Mouse (Mus musculus): Measurements from ENCODE around the gene Zdhhc15. TPM values are rescaled to one million over a fixed set of nuclear protein-coding genes. Genes with fewer than 3 reads are reported as not detected.

Zdhhc15 gene
- polyA plus RNA-seq, 1 experiment: 6.9 TPM

GRCm38 (mm10) chrX:104489626-104490355, 181.1 kb downstream of the Zdhhc15 start:
- no peaks in the 10 kb centered on the region for H3K27me3 ChIP-seq (ENCODE audit: control insufficient read depth, insufficient read depth, low read length, poor library complexity, severe bottlenecking)
- no peaks in the 10 kb centered on the region for H3K4me1 ChIP-seq (ENCODE audit: control insufficient read depth, insufficient read depth, low read length)
- no peak for TF ChIP-seq POLR2A (IDR thresholded peaks at IDR 0.05; ENCODE audit: insufficient read depth, low read length)
- no peak for TF ChIP-seq EP300 (IDR thresholded peaks at IDR 0.05; ENCODE audit: insufficient read depth, low read depth, low read length)
- no peak for TF ChIP-seq CTCF (IDR thresholded peaks at IDR 0.05; ENCODE audit: low read depth, low read length)

GRCm38 (mm10) chrX:104488870-104489467, 181.9 kb downstream of the Zdhhc15 start:
- Histone ChIP-seq H3K4me1 (ENCODE audit: control insufficient read depth, insufficient read depth, low read length) (no peaks in the 10 kb centered on the region), H3K9me3 (replicated peaks; ENCODE audit: control insufficient read depth, insufficient read depth, low read length, poor library complexity, severe bottlenecking) (no peaks in the 10 kb centered on the region), H3K36me3 (ENCODE audit: control insufficient read depth, insufficient read depth, low read length, poor library complexity, severe bottlenecking) (no peaks in the 10 kb centered on the region), H3K9ac (ENCODE audit: low read depth, poor library complexity, severe bottlenecking) (no peak overlapping the region), H3K4me3 (ENCODE audit: low read depth, low read length) (no peak overlapping the region), H3K27me3 (ENCODE audit: control insufficient read depth, insufficient read depth, low read length, poor library complexity, severe bottlenecking) (no peaks in the 10 kb centered on the region), H3K27ac (ENCODE audit: insufficient read depth, low read length) (no peak overlapping the region)
- TF ChIP-seq POLR2A (IDR thresholded peaks at IDR 0.05; ENCODE audit: insufficient read depth, low read length): no peak
- TF ChIP-seq EP300 (IDR thresholded peaks at IDR 0.05; ENCODE audit: insufficient read depth, low read depth, low read length): no peak
- TF ChIP-seq CTCF (IDR thresholded peaks at IDR 0.05; ENCODE audit: low read depth, low read length): no peak

More at GRCm38 (mm10) chrX:104489626-104490355, 181.1 kb downstream of the Zdhhc15 start:
- Histone ChIP-seq H3K9me3 (replicated peaks; ENCODE audit: control insufficient read depth, insufficient read depth, low read length, poor library complexity, severe bottlenecking) (no peaks in the 10 kb centered on the region), H3K9ac (ENCODE audit: low read depth, poor library complexity, severe bottlenecking) (no peak overlapping the region), H3K36me3 (ENCODE audit: control insufficient read depth, insufficient read depth, low read length, poor library complexity, severe bottlenecking) (no peaks in the 10 kb centered on the region), H3K4me3 (ENCODE audit: low read depth, low read length) (no peak overlapping the region), H3K27ac (ENCODE audit: insufficient read depth, low read length) (no peak overlapping the region)

- Histone ChIP-seq H3K9me3 (replicated peaks; ENCODE audit: control insufficient read depth, insufficient read depth, low read length, poor library complexity, severe bottlenecking) (no peaks in the 10 kb centered on the region), H3K4me1 (ENCODE audit: control insufficient read depth, insufficient read depth, low read length) (no peaks in the 10 kb centered on the region), H3K9ac (ENCODE audit: low read depth, poor library complexity, severe bottlenecking) (no peak overlapping the region), H3K27ac (ENCODE audit: insufficient read depth, low read length) (no peak overlapping the region), H3K4me3 (ENCODE audit: low read depth, low read length) (no peak overlapping the region), H3K36me3 (ENCODE audit: control insufficient read depth, insufficient read depth, low read length, poor library complexity, severe bottlenecking) (no peaks in the 10 kb centered on the region), H3K27me3 (ENCODE audit: control insufficient read depth, insufficient read depth, low read length, poor library complexity, severe bottlenecking) (no peaks in the 10 kb centered on the region)
- TF ChIP-seq CTCF (IDR thresholded peaks at IDR 0.05; ENCODE audit: low read depth, low read length) (no peak), POLR2A (IDR thresholded peaks at IDR 0.05; ENCODE audit: insufficient read depth, low read length) (no peak)
Measured at GRCm38 (mm10) chrX:104488036-104488435, 182.8 kb downstream of the Zdhhc15 start.

Other genes with a start within 250 kb of the Zdhhc15 start
- 4.5 and 5.2 TPM in 2 replicates for gene Uprt, start 188.2 kb downstream of the Zdhhc15 start, polyA plus RNA-seq (2011; ENCODE audit: insufficient read depth, insufficient read length, low read depth, missing spikeins)
- gene Magee2, start 186.2 kb upstream of the Zdhhc15 start, polyA plus RNA-seq (2011; ENCODE audit: insufficient read depth, insufficient read length, low read depth, missing spikeins): 0.29 and 0.34 TPM in 2 replicates